Mouse (Mus musculus): ENCODE measurements at regions not wholly inside any gene's neighbourhood (a gene's known extent, or its start where the extent isn't known, plus 50 kb on each side); places are given as distances from the start of the nearest gene placed in this dataset.

- TF ChIP-seq CTCF (conservative IDR thresholded peaks at IDR 0.05): no peak
- DNase-seq (ENCODE audit: low spot score in 2 of 2): no peak
- Histone ChIP-seq H3K27ac (no peak overlapping the region), H3K4me3 (no peak overlapping the region)
Observed at GRCm38 (mm10) chr5:119304721-119305120, 365.7 kb upstream of the Tbx3 start.

DNA sequence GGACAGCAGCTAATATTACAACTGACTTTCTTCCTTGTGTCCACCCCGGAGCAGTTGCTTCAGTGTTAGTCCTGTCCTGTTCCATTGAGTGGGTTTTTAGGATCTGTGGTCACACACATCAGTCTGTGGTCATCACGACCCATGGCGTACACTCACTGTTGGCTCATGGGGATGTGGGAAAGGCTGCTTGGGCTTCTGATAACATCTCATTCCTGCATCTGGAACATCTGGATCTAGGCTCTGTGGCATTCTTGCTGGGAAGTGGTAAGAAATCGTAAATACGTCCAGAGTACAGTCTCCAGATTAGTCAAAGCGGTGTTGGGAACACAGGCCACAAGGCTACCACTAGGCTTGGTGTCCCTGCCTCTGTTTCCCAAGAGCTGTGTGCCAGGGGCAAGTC, 362.7 kb upstream of the Tbx3 start:
- H3K4me3 ChIP-seq: no peak overlapping the region
- no peak for DNase-seq (ENCODE audit: low spot score in 2 of 2)
- TF ChIP-seq CTCF (conservative IDR thresholded peaks at IDR 0.05): no peak
- H3K27ac ChIP-seq: no peak overlapping the region

DNA sequence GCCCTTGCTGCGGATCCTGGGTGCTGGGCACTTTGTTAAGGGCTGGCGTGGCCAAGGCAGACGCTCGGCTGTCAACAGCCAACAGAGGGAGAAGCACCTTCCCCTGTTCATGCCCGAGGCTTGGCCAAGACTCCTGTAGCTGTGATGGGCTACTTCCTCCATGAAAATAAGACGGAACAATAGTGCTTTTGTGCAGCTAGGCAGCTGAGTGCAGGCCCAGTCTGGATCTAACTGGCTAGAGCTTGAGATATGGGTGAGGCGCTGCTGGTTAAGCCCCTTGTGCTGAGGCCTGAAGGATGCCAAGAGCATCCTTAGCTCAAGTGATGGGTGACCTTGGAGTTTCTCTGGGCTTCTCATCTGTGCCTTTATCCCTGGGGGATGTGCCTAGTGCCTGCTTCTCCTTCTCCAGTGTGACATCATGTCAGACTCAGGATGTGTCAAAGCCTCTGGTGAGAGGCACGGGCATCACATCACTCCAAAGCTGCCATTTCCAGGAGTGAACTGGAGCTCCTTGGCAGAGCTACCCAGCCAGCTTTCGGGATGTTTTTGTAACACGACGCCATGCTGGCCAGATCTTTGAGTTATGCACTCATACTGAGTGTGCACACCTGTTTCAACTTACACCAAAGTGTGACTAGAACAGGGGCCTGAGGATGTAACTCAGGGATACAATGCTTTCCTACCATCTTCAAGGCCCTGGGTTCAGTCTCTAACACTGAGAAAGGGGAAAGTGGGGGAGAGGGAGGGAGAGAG, 360.1 kb upstream of the Tbx3 start:
- TF ChIP-seq CTCF (conservative IDR thresholded peaks at IDR 0.05): no peak
- Histone ChIP-seq H3K4me3 (no peak overlapping the region), H3K27ac (no peak overlapping the region)
- DNase-seq (ENCODE audit: low spot score in 2 of 2): no peak

GRCm38 (mm10) chr5:119312808-119313207, 357.7 kb upstream of the Tbx3 start:
- Histone ChIP-seq H3K27ac (no peak overlapping the region), H3K4me3 (no peak overlapping the region)
- no peak for TF ChIP-seq CTCF (conservative IDR thresholded peaks at IDR 0.05)
- no peak for DNase-seq (ENCODE audit: low spot score in 2 of 2)

DNA sequence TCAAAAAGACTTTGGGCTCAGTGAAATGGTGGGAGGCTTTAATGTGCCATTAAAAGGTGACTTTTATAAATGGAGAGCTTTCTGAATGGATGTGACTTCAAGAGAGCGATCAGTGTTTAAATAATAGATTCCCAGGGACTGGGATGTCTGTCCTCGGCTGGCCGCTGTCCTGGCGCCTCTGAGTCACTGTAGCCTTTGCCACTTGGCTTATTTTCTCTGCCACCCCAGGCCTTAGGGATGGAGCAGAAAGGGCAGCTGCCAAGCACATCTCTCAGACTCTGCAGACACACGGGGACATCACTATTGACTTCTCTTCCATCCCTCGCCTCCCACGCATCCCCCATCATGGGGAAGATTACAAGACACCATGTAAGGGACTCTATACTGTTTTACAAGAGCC, 355.3 kb upstream of the Tbx3 start:
- DNase-seq (ENCODE audit: low spot score in 2 of 2): no peak
- TF ChIP-seq CTCF (conservative IDR thresholded peaks at IDR 0.05): no peak
- Histone ChIP-seq H3K27ac (no peak overlapping the region), H3K4me3 (no peak overlapping the region)

DNA sequence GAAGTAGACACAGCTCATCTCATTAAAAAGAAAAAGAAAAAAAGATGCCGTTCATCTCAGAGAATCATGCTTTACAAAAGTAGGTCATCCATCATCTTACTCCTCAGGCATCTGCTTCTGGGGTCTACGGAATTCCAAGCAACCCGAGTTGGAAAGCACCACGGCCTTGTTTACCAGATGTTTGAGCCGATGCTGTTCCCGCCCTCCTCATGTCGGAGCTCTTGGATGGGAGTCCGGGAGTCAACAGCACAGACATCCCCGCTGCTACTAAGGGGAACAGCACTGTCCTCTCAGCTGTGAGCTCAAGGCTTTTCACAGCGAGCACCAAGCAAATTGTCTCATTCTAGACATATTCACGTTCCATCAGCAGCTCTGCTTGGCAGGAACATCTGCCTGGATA, 352.9 kb upstream of the Tbx3 start:
- TF ChIP-seq CTCF (conservative IDR thresholded peaks at IDR 0.05): no peak

GRCm38 (mm10) chr5:119321368-119322144, 348.9 kb upstream of the Tbx3 start:
- Histone ChIP-seq H3K27ac (no peak overlapping the region), H3K4me3 (no peak overlapping the region)
- no peak for DNase-seq (ENCODE audit: low spot score in 2 of 2)
- no peak for TF ChIP-seq CTCF (conservative IDR thresholded peaks at IDR 0.05)

More for the DNA sequence above, 352.9 kb upstream of the Tbx3 start:
- Histone ChIP-seq H3K27ac (no peak overlapping the region), H3K4me3 (no peak overlapping the region)
- no peak for DNase-seq (ENCODE audit: low spot score in 2 of 2)

DNA sequence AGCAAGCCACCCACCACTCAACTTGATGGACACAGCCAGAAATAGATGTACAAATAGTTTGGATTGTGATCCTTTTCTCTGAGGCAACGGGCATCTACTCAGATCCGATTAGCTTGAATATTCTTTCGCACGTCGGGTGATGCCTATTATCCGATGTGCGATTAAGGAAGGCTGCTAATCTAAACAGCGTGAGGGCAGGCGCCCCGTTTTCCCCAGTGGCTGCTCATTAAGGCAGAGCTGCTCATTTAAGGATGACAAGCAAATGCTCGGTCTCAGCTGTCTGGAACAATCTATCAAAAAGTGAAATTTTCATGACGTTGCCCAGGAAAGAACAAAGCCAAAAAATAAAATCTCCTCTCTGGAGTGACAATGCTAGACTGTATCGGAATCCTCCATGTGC, 348.1 kb upstream of the Tbx3 start:
- Histone ChIP-seq H3K4me3 (no peak overlapping the region), H3K27ac (no peak overlapping the region)
- no peak for DNase-seq (ENCODE audit: low spot score in 2 of 2)
- no peak for TF ChIP-seq CTCF (conservative IDR thresholded peaks at IDR 0.05)

DNA sequence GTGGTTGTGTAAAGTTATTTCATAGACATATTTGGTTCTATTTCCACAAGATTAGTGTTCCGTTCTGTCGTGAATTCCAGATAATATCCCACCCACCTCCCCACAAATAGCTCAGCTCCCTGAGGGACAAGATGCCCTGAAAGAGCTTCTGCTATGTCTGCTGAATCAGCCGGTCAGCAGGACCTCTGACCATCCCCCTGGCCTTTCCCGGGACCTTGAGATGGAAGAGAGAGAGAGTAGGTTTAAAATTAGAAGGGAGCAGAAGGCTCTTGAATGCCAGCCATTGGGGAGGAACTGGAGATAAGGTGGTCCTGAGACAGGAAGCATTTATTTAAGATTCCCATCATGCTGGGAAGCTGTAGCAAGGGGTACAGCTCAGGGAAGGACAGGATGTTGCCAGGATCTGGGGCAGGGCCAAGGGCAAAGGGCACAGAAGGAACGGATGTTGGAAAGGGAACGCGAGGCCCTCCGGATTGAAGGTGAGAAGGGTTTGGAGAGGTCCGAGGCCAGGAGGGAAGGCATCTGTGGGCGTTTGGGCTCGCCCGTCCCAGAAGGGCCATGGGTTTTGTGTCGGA, 344.7 kb upstream of the Tbx3 start:
- Histone ChIP-seq H3K27ac (no peak overlapping the region), H3K4me3 (no peak overlapping the region)
- DNase-seq (ENCODE audit: low spot score in 2 of 2): no peak
- no peak for TF ChIP-seq CTCF (conservative IDR thresholded peaks at IDR 0.05)

GRCm38 (mm10) chr5:119326895-119327294, 343.6 kb upstream of the Tbx3 start:
- DNase-seq (ENCODE audit: low spot score in 2 of 2): no peak
- no peak overlapping the region for H3K4me3 ChIP-seq
- no peak overlapping the region for H3K27ac ChIP-seq
- TF ChIP-seq CTCF (conservative IDR thresholded peaks at IDR 0.05): no peak

- no peak for DNase-seq (ENCODE audit: low spot score in 2 of 2)
- Histone ChIP-seq H3K4me3 (no peak overlapping the region), H3K27ac (no peak overlapping the region)
- no peak for TF ChIP-seq CTCF (conservative IDR thresholded peaks at IDR 0.05)
Observed at GRCm38 (mm10) chr5:119328971-119329370, 341.5 kb upstream of the Tbx3 start.

- no peak for TF ChIP-seq CTCF (conservative IDR thresholded peaks at IDR 0.05)
- DNase-seq (ENCODE audit: low spot score in 2 of 2): no peak
Observed at GRCm38 (mm10) chr5:119329371-119329770, 341.1 kb upstream of the Tbx3 start.

GRCm38 (mm10) chr5:119329860-119330259, 340.6 kb upstream of the Tbx3 start:
- no peak for TF ChIP-seq CTCF (conservative IDR thresholded peaks at IDR 0.05)
- no peak for DNase-seq (ENCODE audit: low spot score in 2 of 2)
- Histone ChIP-seq H3K4me3 (no peak overlapping the region), H3K27ac (no peak overlapping the region)

More at GRCm38 (mm10) chr5:119329371-119329770, 341.1 kb upstream of the Tbx3 start:
- no peak overlapping the region for H3K27ac ChIP-seq
- no peak overlapping the region for H3K4me3 ChIP-seq

All from layer of hippocampus, adult 2 months (tissue).